Mouse (Mus musculus) kidney, adult 2 months (tissue): ENCODE measurements around the gene Vstm5.

ENCODE experiments used
- CTCF ChIP-seq: fragments of 200-500 bp; conservative IDR thresholded peaks from 2 replicates; pipeline ENCODE4 v1.5.1; 2011; ENCODE audit warnings: low read depth, mild to moderate bottlenecking, control low read depth, low read length, moderate library complexity, mixed read lengths; ENCODE audit not compliant: insufficient read depth, insufficient read length
- POLR2A ChIP-seq: fragments of 200-500 bp; IDR thresholded peaks from one replicate; pipeline ENCODE4 v1.6.1; 2011; ENCODE audit warnings: low read depth, low read length, control low read depth

DNA sequence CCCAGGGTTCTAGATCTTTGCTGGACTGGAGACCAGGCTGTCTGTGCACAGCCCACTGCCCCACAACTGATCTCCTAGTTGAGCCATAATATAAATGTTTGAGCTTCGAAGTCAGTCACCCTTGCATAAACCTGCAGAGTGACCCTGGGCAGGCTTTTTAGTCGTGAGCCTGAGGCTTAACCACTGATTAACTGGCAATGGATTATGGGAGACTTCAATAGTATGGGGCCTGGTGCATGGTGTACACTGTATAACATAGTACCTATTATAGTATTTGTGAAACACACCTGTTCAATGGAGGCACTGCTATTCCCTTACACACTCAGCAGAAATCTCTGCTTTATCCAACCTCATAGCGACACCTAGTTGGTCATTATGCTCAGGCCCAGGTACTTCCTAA, 17.4 kb downstream of the Vstm5 start:
- no peak for TF ChIP-seq CTCF
- no peak for TF ChIP-seq POLR2A
